Mouse (Mus musculus) hindbrain, embryonic 10.5 days (tissue): Measurements from ENCODE around the gene Scarf2. TPM values are rescaled to one million over a fixed set of nuclear protein-coding genes. Genes with fewer than 3 reads are reported as not detected.

Source experiments
- DNase-seq: peaks from one replicate; pipeline ENCODE4 v3.0.0-alpha.2; 2017; ENCODE audit warnings: low spot score
- H3K27ac ChIP-seq: fragments of 300-500 bp; sonication (generic); 2 replicates; pipeline ENCODE4 v1.5.1; 2016; ENCODE audit warnings: mild to moderate bottlenecking, moderate library complexity
- H3K27me3 ChIP-seq: fragments of 300-500 bp; sonication (generic); 2 replicates; pipeline ENCODE4 v1.6.1; 2016; ENCODE audit warnings: mild to moderate bottlenecking; ENCODE audit not compliant: poor library complexity, insufficient read depth, severe bottlenecking
- H3K36me3 ChIP-seq: fragments of 300-500 bp; sonication (generic); 2 replicates; pipeline ENCODE4 v1.6.1; 2016; ENCODE audit warnings: mild to moderate bottlenecking, moderate library complexity
- H3K4me1 ChIP-seq: fragments of 300-500 bp; sonication (generic); replicated peaks from 2 replicates; pipeline ENCODE4 v1.6.1; 2016; ENCODE audit warnings: mild to moderate bottlenecking
- H3K4me3 ChIP-seq: fragments of 300-500 bp; sonication (generic); 2 replicates; pipeline ENCODE4 v1.5.1; 2016; ENCODE audit warnings: mild to moderate bottlenecking, moderate library complexity
- H3K9me3 ChIP-seq: fragments of 300-500 bp; sonication (generic); 2 replicates; pipeline ENCODE4 v1.6.1; 2016; ENCODE audit warnings: mild to moderate bottlenecking, moderate library complexity
- WGBS: fragments of 180-500 bp; shearing (Covaris S2); methylation state at CpG from one replicate; pipeline ENCODE4 v1.1.7; 2016; 5-methylcytosine and 5-hydroxymethylcytosine counted together
- polyA plus RNA-seq: library from polyadenylated mRNA; unstranded; fragments of >200 nt; fragmentation: Nextera tagmentation; extraction: Ambion mirVana; gene quantifications from 2 replicates; pipeline ENCODE4 v1.2.1, GENCODE M21; 2016

Scarf2 gene
- polyA plus RNA-seq, 1 experiment from 2014 or later = 9.6 TPM

- DNase-seq = no peak
- Histone ChIP-seq H3K36me3 (peaks cover 83% of the 10 kb centered on the region), H3K4me3 (no peak overlapping the region), H3K27me3 (peaks cover 7% of the 10 kb centered on the region), H3K4me1 (no peaks in the 10 kb centered on the region), H3K27ac (no peak overlapping the region), H3K9me3 (no peaks in the 10 kb centered on the region)
- WGBS = 95% methylated on average over 7 of the region's 7 CpGs
Measured at GRCm38 (mm10) chr16:17842437-17842836, 45.4 kb downstream of the Scarf2 start.

DNA sequence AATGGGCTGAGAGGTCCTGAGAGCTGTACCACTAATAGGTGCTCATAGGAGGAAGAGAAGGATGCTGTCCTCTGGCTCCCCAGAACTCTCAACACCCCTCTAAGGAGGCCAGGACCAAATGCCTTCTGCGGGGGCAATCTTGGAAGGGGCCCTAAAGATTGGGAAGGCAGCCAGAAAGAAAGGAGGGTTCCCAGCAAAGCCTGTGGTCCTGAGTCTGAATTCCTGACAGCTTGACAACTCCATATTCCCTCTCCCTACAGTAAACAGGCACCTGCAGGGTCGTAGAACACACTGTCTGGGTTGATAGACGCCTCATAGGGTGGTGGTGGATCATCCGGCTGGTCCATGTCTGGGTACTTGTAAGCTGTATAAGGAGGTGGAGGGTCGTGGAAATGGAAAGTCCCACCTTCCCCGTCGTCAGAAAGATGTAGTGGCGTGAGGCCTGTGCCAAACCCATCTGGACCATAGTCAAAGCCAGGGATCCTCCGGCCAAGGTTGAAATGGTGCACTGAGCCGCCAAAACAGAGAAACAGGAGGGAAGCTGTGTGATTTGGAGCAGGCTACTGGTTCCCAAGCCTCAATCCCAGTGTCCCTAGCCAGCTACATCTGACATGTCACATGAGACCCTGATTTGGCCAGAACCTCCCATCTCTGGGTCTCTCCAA, 46.8 kb downstream of the Scarf2 start:
- no peaks in the 10 kb centered on the region; the same call in 1 of the 2 replicates for H3K27me3 ChIP-seq
- peaks cover 97% of the 10 kb centered on the region for H3K36me3 ChIP-seq
- H3K27ac ChIP-seq = no peak overlapping the region
- H3K9me3 ChIP-seq = no peaks in the 10 kb centered on the region
- H3K4me1 ChIP-seq = no peaks in the 10 kb centered on the region
- no peak for DNase-seq
- 90% methylated on average over 10 of the region's 10 CpGs for whole genome bisulfite sequencing
- H3K4me3 ChIP-seq = no peak overlapping the region

- Histone ChIP-seq H3K27me3 (no peaks in the 10 kb centered on the region), H3K36me3 (peaks cover 96% of the 10 kb centered on the region), H3K4me1 (no peaks in the 10 kb centered on the region), H3K27ac (no peak overlapping the region), H3K9me3 (no peaks in the 10 kb centered on the region), H3K4me3 (no peak overlapping the region)
- WGBS = 94% methylated on average over 6 of the region's 6 CpGs
- DNase-seq = no peak
Measured at GRCm38 (mm10) chr16:17848431-17848830, 51.3 kb downstream of the Scarf2 start.

DNA sequence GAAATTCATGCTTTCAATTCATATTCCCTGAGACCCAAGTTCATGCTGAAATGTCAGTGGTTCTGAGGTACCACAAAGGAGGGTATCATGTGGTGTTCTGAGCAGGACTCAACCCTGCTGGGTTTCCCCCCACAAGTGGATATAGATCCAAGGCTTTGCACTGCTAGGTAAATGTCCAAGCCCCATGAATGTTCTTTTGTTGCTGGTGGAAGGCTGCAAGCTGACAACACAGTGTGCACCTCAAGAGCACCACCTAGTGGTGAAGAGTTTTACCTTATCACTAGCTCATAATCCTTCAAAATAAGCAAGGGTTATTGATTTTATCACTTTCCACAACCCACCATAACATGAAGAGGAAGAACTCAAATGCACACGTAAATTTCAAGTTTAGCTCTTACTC, 51.8 kb downstream of the Scarf2 start:
- Histone ChIP-seq H3K9me3 (no peaks in the 10 kb centered on the region), H3K4me1 (no peaks in the 10 kb centered on the region), H3K4me3 (no peak overlapping the region), H3K27ac (no peak overlapping the region), H3K27me3 (no peaks in the 10 kb centered on the region), H3K36me3 (peaks cover 96% of the 10 kb centered on the region)
- no peak for DNase-seq
- 38% methylated on average over 1 of the region's 1 CpGs for WGBS

DNA sequence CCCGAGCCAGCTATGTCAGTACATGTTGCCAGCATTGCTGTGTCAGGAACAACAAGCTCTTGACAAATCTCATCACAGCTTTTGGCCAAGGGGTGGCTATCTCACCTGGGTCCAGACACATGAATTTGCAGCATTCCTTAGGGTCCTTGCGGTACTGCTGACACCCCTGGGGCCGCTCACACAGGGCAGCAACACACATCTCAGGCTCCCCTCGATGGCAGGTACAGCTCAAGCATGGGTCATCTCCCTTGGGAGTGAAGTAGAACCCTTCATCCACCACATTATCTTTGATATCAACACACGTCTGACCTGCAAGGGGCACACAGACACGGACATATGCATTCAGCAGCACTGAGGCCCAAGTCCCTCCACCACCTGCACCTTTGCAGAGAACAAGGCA, 52.4 kb downstream of the Scarf2 start:
- DNase-seq = no peak
- WGBS = 90% methylated on average over 6 of the region's 6 CpGs
- no peak overlapping the region for H3K4me3 ChIP-seq
- no peaks in the 10 kb centered on the region for H3K27me3 ChIP-seq
- H3K27ac ChIP-seq = no peak overlapping the region
- H3K9me3 ChIP-seq = no peaks in the 10 kb centered on the region
- peaks cover 96% of the 10 kb centered on the region for H3K36me3 ChIP-seq
- H3K4me1 ChIP-seq = no peaks in the 10 kb centered on the region

- Histone ChIP-seq H3K4me1 (no peaks in the 10 kb centered on the region), H3K36me3 (peaks cover 94% of the 10 kb centered on the region), H3K27ac (no peak overlapping the region), H3K27me3 (no peaks in the 10 kb centered on the region), H3K4me3 (no peak overlapping the region), H3K9me3 (no peaks in the 10 kb centered on the region)
- 98% methylated on average over 5 of the region's 5 CpGs for WGBS
- no peak for DNase-seq
Measured at GRCm38 (mm10) chr16:17851331-17851730, 54.2 kb downstream of the Scarf2 start.

DNA sequence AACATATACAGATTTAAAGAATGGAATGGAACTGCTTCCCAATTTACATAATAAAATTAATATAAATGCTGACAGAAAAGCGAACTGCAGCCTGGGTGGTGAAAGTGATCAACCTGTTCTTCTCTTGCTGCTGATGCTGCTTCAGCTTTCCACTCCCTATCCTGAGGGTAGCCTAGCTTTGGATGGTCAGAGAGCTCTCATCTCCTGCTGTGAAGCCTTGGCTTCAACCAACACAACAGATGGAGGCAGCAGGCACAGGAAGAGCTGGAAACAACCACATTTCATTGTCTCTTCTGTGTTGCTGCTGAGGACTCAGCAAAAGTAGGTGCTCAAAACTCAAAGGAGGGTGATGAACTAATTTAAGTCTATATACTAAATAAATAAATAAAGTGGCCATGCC, 54.8 kb downstream of the Scarf2 start:
- H3K4me3 ChIP-seq = no peak overlapping the region
- DNase-seq = no peak
- H3K27me3 ChIP-seq = no peaks in the 10 kb centered on the region
- 96% methylated on average over 1 of the region's 1 CpGs for WGBS
- no peak overlapping the region for H3K27ac ChIP-seq
- H3K4me1 ChIP-seq = no peaks in the 10 kb centered on the region
- no peaks in the 10 kb centered on the region for H3K9me3 ChIP-seq
- H3K36me3 ChIP-seq = peaks cover 94% of the 10 kb centered on the region

GRCm38 (mm10) chr16:17853263-17853662, 56.2 kb downstream of the Scarf2 start:
- no peak overlapping the region for H3K4me3 ChIP-seq
- H3K27me3 ChIP-seq = no peaks in the 10 kb centered on the region
- H3K9me3 ChIP-seq = no peaks in the 10 kb centered on the region
- H3K36me3 ChIP-seq = peaks cover 94% of the 10 kb centered on the region
- 94% methylated on average over 2 of the region's 2 CpGs for WGBS
- no peak overlapping the region for H3K27ac ChIP-seq
- DNase-seq = no peak
- no peaks in the 10 kb centered on the region for H3K4me1 ChIP-seq

GRCm38 (mm10) chr16:17857157-17857556, 60.1 kb downstream of the Scarf2 start:
- Histone ChIP-seq H3K27ac (no peak overlapping the region), H3K4me3 (no peak overlapping the region), H3K9me3 (no peaks in the 10 kb centered on the region), H3K27me3 (no peaks in the 10 kb centered on the region), H3K4me1 (no peaks in the 10 kb centered on the region), H3K36me3 (peaks cover 89% of the 10 kb centered on the region)
- no peak for DNase-seq
- WGBS = 90% methylated on average over 7 of the region's 7 CpGs

Other genes starting within 250 kb of the Scarf2 start
- 0.55 and 1.1 TPM in 2 replicates for gene Lrrc74b, start 236.0 kb upstream of the Scarf2 start, polyA plus RNA-seq
- gene P2rx6, start 235.4 kb upstream of the Scarf2 start, polyA plus RNA-seq = 1.1 and 1.2 TPM in 2 replicates
- gene Slc7a4, start 214.1 kb upstream of the Scarf2 start, polyA plus RNA-seq = 2.5 and 3.1 TPM in 2 replicates
- 47.8 and 51.2 TPM in 2 replicates for gene Smpd4, start 177.9 kb upstream of the Scarf2 start, polyA plus RNA-seq
- gene Ccdc74a, start 150.8 kb upstream of the Scarf2 start, polyA plus RNA-seq = 6.5 and 9.8 TPM in 2 replicates
- 46.8 and 54.2 TPM in 2 replicates for gene Med15, start 64.4 kb upstream of the Scarf2 start, polyA plus RNA-seq
- gene Klhl22, start 37.7 kb upstream of the Scarf2 start, polyA plus RNA-seq = 57.5 TPM in 2 replicates
- gene B830017H08Rik, start 35.8 kb downstream of the Scarf2 start, polyA plus RNA-seq = 0.22 TPM in 1 of 2 replicates, not detected in the other
- 1.9 and 2.3 TPM in 2 replicates for gene Car15, start 41.1 kb downstream of the Scarf2 start, polyA plus RNA-seq
- 0.14 and 0.20 TPM in 2 replicates for gene Gm20518, start 94.4 kb downstream of the Scarf2 start, polyA plus RNA-seq
- not detected in 2 replicates for gene Tssk1, start 96.9 kb downstream of the Scarf2 start, polyA plus RNA-seq
- 96.0 and 100 TPM in 2 replicates for gene Dgcr2, start 101.3 kb downstream of the Scarf2 start, polyA plus RNA-seq
- not detected in 2 replicates for gene Tssk2, start 101.4 kb downstream of the Scarf2 start, polyA plus RNA-seq
- 54.5 and 57.4 TPM in 2 replicates for gene Ess2, start 114.1 kb downstream of the Scarf2 start, polyA plus RNA-seq
- 0.17 TPM in 1 of 2 replicates, not detected in the other for gene Gsc2, start 117.8 kb downstream of the Scarf2 start, polyA plus RNA-seq
- gene Slc25a1, start 130.9 kb downstream of the Scarf2 start, polyA plus RNA-seq = 115 and 149 TPM in 2 replicates
- not detected in 2 replicates for gene Vpreb2, start 183.1 kb downstream of the Scarf2 start, polyA plus RNA-seq